Mouse (Mus musculus): ENCODE measurements around the gene Hecw1. TPM values are rescaled to one million over a fixed set of nuclear protein-coding genes. Genes with fewer than 3 reads are reported as not detected.

Hecw1 gene
- polyA plus RNA-seq, 1 experiment: 17.4 TPM

GRCm38 (mm10) chr13:14467517-14467916, 55.5 kb downstream of the Hecw1 start:
- Histone ChIP-seq H3K27me3 (ENCODE audit: control insufficient read depth, insufficient read depth, low read length) (no peaks in the 10 kb centered on the region), H3K27ac (ENCODE audit: insufficient read depth, low read length) (no peak overlapping the region), H3K4me1 (ENCODE audit: control insufficient read depth, insufficient read depth, low read length) (no peaks in the 10 kb centered on the region), H3K4me3 (replicated peaks; ENCODE audit: insufficient read depth, low read depth, low read length) (no peak overlapping the region)
- 76% methylated on average over 3 of the region's 3 CpGs for WGBS
- peak in 1 of 2 experiments; percentile 14 for DNase-seq
- TF ChIP-seq CTCF (IDR thresholded peaks at IDR 0.05; ENCODE audit: borderline replicate concordance, insufficient read depth, low read depth, low read length) (no peak), POLR2A (IDR thresholded peaks at IDR 0.05; ENCODE audit: borderline replicate concordance, insufficient read depth, low read length) (no peak)

GRCm38 (mm10) chr13:14461036-14461435, 62.0 kb downstream of the Hecw1 start:
- no peaks in the 10 kb centered on the region for H3K4me1 ChIP-seq (ENCODE audit: control insufficient read depth, insufficient read depth, low read length)
- no peak for DNase-seq
- no peak overlapping the region for H3K27ac ChIP-seq (ENCODE audit: insufficient read depth, low read length)
- WGBS: 85% methylated on average over 5 of the region's 5 CpGs
- H3K4me3 ChIP-seq (replicated peaks; ENCODE audit: insufficient read depth, low read depth, low read length): no peak overlapping the region
- no peaks in the 10 kb centered on the region for H3K27me3 ChIP-seq (ENCODE audit: control insufficient read depth, insufficient read depth, low read length)
- TF ChIP-seq POLR2A (IDR thresholded peaks at IDR 0.05; ENCODE audit: borderline replicate concordance, insufficient read depth, low read length) (no peak), CTCF (IDR thresholded peaks at IDR 0.05; ENCODE audit: borderline replicate concordance, insufficient read depth, low read depth, low read length) (no peak)

DNA sequence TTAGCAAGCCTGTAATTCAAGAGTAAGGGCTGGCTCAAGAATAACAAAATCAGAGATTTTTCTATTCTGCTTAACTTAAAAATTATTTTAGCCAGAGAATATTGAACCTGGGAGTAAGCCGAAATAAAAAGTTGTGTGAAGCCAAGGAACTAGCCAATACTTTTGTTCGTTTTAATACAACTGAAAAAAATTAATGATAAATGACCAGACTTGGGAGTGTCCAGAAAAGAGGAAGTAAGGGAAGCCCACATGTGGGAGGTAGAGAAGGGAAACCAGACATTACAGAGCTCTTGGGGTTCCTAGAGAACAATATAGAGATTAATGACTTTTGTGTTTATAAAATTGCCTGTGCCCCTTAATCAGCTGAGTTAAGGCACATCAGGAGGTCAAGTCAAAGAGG, 66.0 kb downstream of the Hecw1 start:
- WGBS: 91% methylated on average over 2 of the region's 2 CpGs
- DNase-seq: no peak
- no peak overlapping the region for H3K4me3 ChIP-seq (replicated peaks; ENCODE audit: insufficient read depth, low read depth, low read length)
- no peaks in the 10 kb centered on the region for H3K4me1 ChIP-seq (ENCODE audit: control insufficient read depth, insufficient read depth, low read length)
- no peaks in the 10 kb centered on the region for H3K27me3 ChIP-seq (ENCODE audit: control insufficient read depth, insufficient read depth, low read length)
- TF ChIP-seq CTCF (IDR thresholded peaks at IDR 0.05; ENCODE audit: borderline replicate concordance, insufficient read depth, low read depth, low read length) (no peak), POLR2A (IDR thresholded peaks at IDR 0.05; ENCODE audit: borderline replicate concordance, insufficient read depth, low read length) (no peak)
- H3K27ac ChIP-seq (ENCODE audit: insufficient read depth, low read length): no peak overlapping the region

- TF ChIP-seq POLR2A (IDR thresholded peaks at IDR 0.05; ENCODE audit: borderline replicate concordance, insufficient read depth, low read length): no peak
- DNase-seq: no peak
- H3K27me3 ChIP-seq (ENCODE audit: control insufficient read depth, insufficient read depth, low read length): no peaks in the 10 kb centered on the region
Measured at GRCm38 (mm10) chr13:14439540-14439939, 83.5 kb downstream of the Hecw1 start.

DNA sequence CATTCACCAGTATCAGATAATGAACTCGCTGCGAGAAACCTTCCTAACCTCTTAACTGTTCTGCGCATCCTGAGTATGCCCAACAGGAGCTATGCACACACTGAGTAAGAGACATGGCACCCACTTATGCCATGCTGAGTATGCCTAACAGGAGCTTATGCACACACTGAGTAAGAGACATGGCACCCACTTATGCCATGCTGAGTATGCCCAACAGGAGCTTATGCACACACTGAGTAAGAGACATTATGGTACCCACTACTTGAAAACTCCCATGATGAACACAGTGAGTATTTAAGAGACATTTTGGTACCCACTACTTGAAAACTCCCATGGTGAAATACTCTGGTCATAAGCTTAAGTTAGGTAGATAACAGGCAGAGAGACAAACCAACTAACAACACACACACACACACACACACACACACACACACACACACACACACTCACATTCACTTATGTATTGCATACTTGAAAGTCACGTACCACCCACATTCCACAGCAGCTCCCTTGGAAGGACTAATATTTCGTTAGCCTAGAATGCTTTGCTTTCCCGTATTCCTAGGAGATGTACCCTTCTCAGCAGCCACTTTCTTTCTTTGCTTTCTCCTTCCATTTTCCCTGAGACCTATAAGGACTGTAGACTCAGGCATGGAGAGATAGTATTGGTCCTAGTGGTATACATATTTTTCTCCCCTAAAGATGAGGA, 94.0 kb downstream of the Hecw1 start:
- H3K4me3 ChIP-seq (replicated peaks; ENCODE audit: insufficient read depth, low read depth, low read length): no peak overlapping the region
- no peak for TF ChIP-seq CTCF (IDR thresholded peaks at IDR 0.05; ENCODE audit: borderline replicate concordance, insufficient read depth, low read depth, low read length)
- no peak for TF ChIP-seq POLR2A (IDR thresholded peaks at IDR 0.05; ENCODE audit: borderline replicate concordance, insufficient read depth, low read length)
- no peak for DNase-seq
- H3K27me3 ChIP-seq (ENCODE audit: control insufficient read depth, insufficient read depth, low read length): no peaks in the 10 kb centered on the region
- H3K27ac ChIP-seq (ENCODE audit: insufficient read depth, low read length): no peak overlapping the region
- H3K4me1 ChIP-seq (ENCODE audit: control insufficient read depth, insufficient read depth, low read length): no peaks in the 10 kb centered on the region
- WGBS: 85% methylated on average over 6 of the region's 6 CpGs

More at GRCm38 (mm10) chr13:14439540-14439939, 83.5 kb downstream of the Hecw1 start:
- no peak overlapping the region for H3K4me3 ChIP-seq (replicated peaks; ENCODE audit: insufficient read depth, low read depth, low read length)
- H3K27ac ChIP-seq (ENCODE audit: insufficient read depth, low read length): no peak overlapping the region
- no peaks in the 10 kb centered on the region for H3K4me1 ChIP-seq (ENCODE audit: control insufficient read depth, insufficient read depth, low read length)

GRCm38 (mm10) chr13:14424836-14425235, 98.2 kb downstream of the Hecw1 start:
- 71% methylated on average over 2 of the region's 2 CpGs for WGBS
- TF ChIP-seq POLR2A (IDR thresholded peaks at IDR 0.05; ENCODE audit: borderline replicate concordance, insufficient read depth, low read length) (no peak), CTCF (IDR thresholded peaks at IDR 0.05; ENCODE audit: borderline replicate concordance, insufficient read depth, low read depth, low read length) (no peak)
- no peaks in the 10 kb centered on the region for H3K27me3 ChIP-seq (ENCODE audit: control insufficient read depth, insufficient read depth, low read length)
- H3K27ac ChIP-seq (ENCODE audit: insufficient read depth, low read length): no peak overlapping the region
- H3K4me1 ChIP-seq (ENCODE audit: control insufficient read depth, insufficient read depth, low read length): no peaks in the 10 kb centered on the region
- no peak for DNase-seq
- H3K4me3 ChIP-seq (replicated peaks; ENCODE audit: insufficient read depth, low read depth, low read length): no peak overlapping the region

GRCm38 (mm10) chr13:14413405-14413804, 109.6 kb downstream of the Hecw1 start:
- 85% methylated on average over 1 of the region's 1 CpGs for WGBS
- TF ChIP-seq POLR2A (IDR thresholded peaks at IDR 0.05; ENCODE audit: borderline replicate concordance, insufficient read depth, low read length): no peak
- no peak for TF ChIP-seq CTCF (IDR thresholded peaks at IDR 0.05; ENCODE audit: borderline replicate concordance, insufficient read depth, low read depth, low read length)
- Histone ChIP-seq H3K27me3 (ENCODE audit: control insufficient read depth, insufficient read depth, low read length) (no peaks in the 10 kb centered on the region), H3K4me1 (ENCODE audit: control insufficient read depth, insufficient read depth, low read length) (no peaks in the 10 kb centered on the region), H3K27ac (ENCODE audit: insufficient read depth, low read length) (no peak overlapping the region), H3K4me3 (replicated peaks; ENCODE audit: insufficient read depth, low read depth, low read length) (no peak overlapping the region)
- DNase-seq: no peak

DNA sequence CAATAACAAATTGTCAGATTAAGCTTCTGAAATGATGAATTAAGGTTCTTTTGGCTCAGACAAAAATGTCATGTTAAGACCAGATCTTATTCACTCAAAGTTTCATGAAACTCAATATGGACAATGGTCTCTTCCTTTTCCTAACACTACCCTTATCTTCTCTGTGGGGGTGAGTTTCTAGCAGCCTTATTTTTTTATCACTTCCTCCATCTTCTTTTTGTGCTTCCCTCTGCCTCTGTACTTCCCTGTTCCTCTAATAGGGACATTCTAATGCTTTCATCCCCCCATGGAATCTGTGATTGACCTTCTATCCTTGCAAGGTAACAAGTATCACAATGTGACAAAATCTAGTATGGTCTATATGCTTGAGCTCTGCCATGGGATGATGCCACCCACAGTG, 148.6 kb downstream of the Hecw1 start:
- TF ChIP-seq POLR2A (IDR thresholded peaks at IDR 0.05; ENCODE audit: borderline replicate concordance, insufficient read depth, low read length): no peak
- no peak for TF ChIP-seq CTCF (IDR thresholded peaks at IDR 0.05; ENCODE audit: borderline replicate concordance, insufficient read depth, low read depth, low read length)
- no peak overlapping the region for H3K27ac ChIP-seq (ENCODE audit: insufficient read depth, low read length)
- no peaks in the 10 kb centered on the region for H3K4me1 ChIP-seq (ENCODE audit: control insufficient read depth, insufficient read depth, low read length)
- H3K4me3 ChIP-seq (replicated peaks; ENCODE audit: insufficient read depth, low read depth, low read length): no peak overlapping the region
- DNase-seq: no peak
- no peaks in the 10 kb centered on the region for H3K27me3 ChIP-seq (ENCODE audit: control insufficient read depth, insufficient read depth, low read length)

Measured in cerebellum, adult 2 months (tissue).